Mouse (Mus musculus) telencephalon, adult 2 months (tissue): ENCODE results near the gene Prkar2b.
"Not testable (repeated sequence)": the region's sequence is repeated elsewhere in the genome, so short reads cannot be mapped to it uniquely, and the experiment has no call there.

Experiments used
- DNase-seq: peaks from one replicate; pipeline ENCODE4 v3.0.0-alpha.2; 2011; ENCODE audit warnings: low read depth, low spot score

Gene Prkar2b

GRCm38 (mm10) chr12:32009985-32010369 lies 51.1 kb downstream of the Prkar2b start:
- not testable (repeated sequence) for DNase-seq

- no peak for DNase-seq
Observed at GRCm38 (mm10) chr12:32009267-32009984, 51.7 kb downstream of the Prkar2b start.

- DNase-seq: no peak
Observed at GRCm38 (mm10) chr12:32008728-32009127, 52.4 kb downstream of the Prkar2b start.

GRCm38 (mm10) chr12:32007646-32008045 lies 53.5 kb downstream of the Prkar2b start:
- no peak for DNase-seq

GRCm38 (mm10) chr12:32007040-32007439 lies 54.1 kb downstream of the Prkar2b start:
- DNase-seq: no peak

- no peak for DNase-seq
Observed at GRCm38 (mm10) chr12:32006391-32006929, 54.6 kb downstream of the Prkar2b start.

- no peak for DNase-seq
Observed at GRCm38 (mm10) chr12:32000464-32000863, 60.6 kb downstream of the Prkar2b start.

- DNase-seq: no peak
Observed at GRCm38 (mm10) chr12:31998706-31999105, 62.4 kb downstream of the Prkar2b start.

- no peak for DNase-seq
Observed at GRCm38 (mm10) chr12:31997328-31997878, 63.7 kb downstream of the Prkar2b start.

GRCm38 (mm10) chr12:31996877-31997276 lies 64.2 kb downstream of the Prkar2b start:
- DNase-seq: no peak

- no peak for DNase-seq
Observed at GRCm38 (mm10) chr12:31990575-31990974, 70.5 kb downstream of the Prkar2b start.

- no peak for DNase-seq
Observed at GRCm38 (mm10) chr12:31989726-31990125, 71.4 kb downstream of the Prkar2b start.

GRCm38 (mm10) chr12:31986463-31986862 lies 74.6 kb downstream of the Prkar2b start:
- no peak for DNase-seq

GRCm38 (mm10) chr12:31985738-31986137 lies 75.4 kb downstream of the Prkar2b start:
- no peak for DNase-seq

- no peak for DNase-seq
Observed at GRCm38 (mm10) chr12:31984664-31985063, 76.4 kb downstream of the Prkar2b start.

- no peak for DNase-seq
Observed at GRCm38 (mm10) chr12:31984206-31984605, 76.9 kb downstream of the Prkar2b start.

- no peak for DNase-seq
Observed at GRCm38 (mm10) chr12:31983769-31984168, 77.3 kb downstream of the Prkar2b start.

- no peak for DNase-seq
Observed at GRCm38 (mm10) chr12:31983238-31983637, 77.9 kb downstream of the Prkar2b start.

GRCm38 (mm10) chr12:31977613-31978195 lies 83.4 kb downstream of the Prkar2b start:
- no peak for DNase-seq

GRCm38 (mm10) chr12:31976544-31976943 lies 84.6 kb downstream of the Prkar2b start:
- DNase-seq: no peak

- DNase-seq: no peak
Observed at GRCm38 (mm10) chr12:31973473-31974172, 87.5 kb downstream of the Prkar2b start.

GRCm38 (mm10) chr12:31971547-31971946 lies 89.5 kb downstream of the Prkar2b start:
- DNase-seq: no peak
